Mouse (Mus musculus) ES-Bruce4 (cell line): ENCODE data around the gene Gpank1. TPM values are rescaled to one million over a fixed set of nuclear protein-coding genes. Genes with fewer than 3 reads are reported as not detected.

Experiments
- H3K27ac ChIP-seq: 2 replicates; pipeline ENCODE4 v1.5.1; 2012; ENCODE audit warnings: low read length, inconsistent platforms; ENCODE audit not compliant: insufficient read depth
- H3K27me3 ChIP-seq: 2 replicates; pipeline ENCODE4 v1.6.1; 2012; ENCODE audit warnings: mild to moderate bottlenecking, low read length, inconsistent platforms; ENCODE audit not compliant: control insufficient read depth, poor library complexity, insufficient read depth, severe bottlenecking
- H3K36me3 ChIP-seq: 2 replicates; pipeline ENCODE4 v1.6.1; 2012; ENCODE audit warnings: inconsistent platforms, mild to moderate bottlenecking, low read length, moderate library complexity; ENCODE audit not compliant: control insufficient read depth, poor library complexity, insufficient read depth, severe bottlenecking
- H3K4me1 ChIP-seq: one replicate; pipeline ENCODE4 v1.8.1; 2011; ENCODE audit warnings: low read length; ENCODE audit not compliant: control insufficient read depth, insufficient read depth
- H3K4me3 ChIP-seq: 2 replicates; pipeline ENCODE4 v1.5.1; 2011; ENCODE audit warnings: low read depth, mild to moderate bottlenecking, low read length
- H3K9ac ChIP-seq: 2 replicates; pipeline ENCODE4 v1.6.1; 2012; ENCODE audit warnings: low read depth, mild to moderate bottlenecking, inconsistent platforms; ENCODE audit not compliant: poor library complexity, severe bottlenecking
- H3K9me3 ChIP-seq: replicated peaks from 2 replicates; pipeline ENCODE4 v1.6.1; 2012; ENCODE audit warnings: mild to moderate bottlenecking, low read length, inconsistent platforms; ENCODE audit not compliant: control insufficient read depth, poor library complexity, insufficient read depth, severe bottlenecking
- CTCF ChIP-seq: IDR thresholded peaks from one replicate; pipeline ENCODE4 v1.8.1; 2011; ENCODE audit warnings: low read depth, low read length
- EP300 ChIP-seq: IDR thresholded peaks from 2 replicates; pipeline ENCODE4 v1.6.1; 2011; ENCODE audit warnings: low read depth, low read length; ENCODE audit not compliant: insufficient read depth
- POLR2A ChIP-seq: IDR thresholded peaks from one replicate; pipeline ENCODE4 v1.8.1; 2011; ENCODE audit warnings: low read length; ENCODE audit not compliant: insufficient read depth
- polyA plus RNA-seq: library from polyadenylated mRNA; stranded (reverse); fragments of >200 nt; gene quantifications from 2 replicates; pipeline ENCODE4 v1.2.4, GENCODE M21; 2011; ENCODE audit warnings: low read depth; ENCODE audit not compliant: missing spikeins, insufficient read depth, insufficient read length

The Gpank1 gene
- polyA plus RNA-seq, 1 experiment, result 19.1 TPM

- no peaks in the 10 kb centered on the region for H3K36me3 ChIP-seq
- no peak overlapping the region for H3K9ac ChIP-seq
- H3K27me3 ChIP-seq, result no peaks in the 10 kb centered on the region
- no peak overlapping the region for H3K27ac ChIP-seq
- TF ChIP-seq POLR2A (no peak), CTCF (no peak), EP300 (no peak)
- no peak overlapping the region for H3K4me3 ChIP-seq
- H3K9me3 ChIP-seq, result no peaks in the 10 kb centered on the region
- H3K4me1 ChIP-seq, result no peaks in the 10 kb centered on the region
Measured at GRCm38 (mm10) chr17:35097164-35097655, 24.0 kb upstream of the Gpank1 start.

DNA sequence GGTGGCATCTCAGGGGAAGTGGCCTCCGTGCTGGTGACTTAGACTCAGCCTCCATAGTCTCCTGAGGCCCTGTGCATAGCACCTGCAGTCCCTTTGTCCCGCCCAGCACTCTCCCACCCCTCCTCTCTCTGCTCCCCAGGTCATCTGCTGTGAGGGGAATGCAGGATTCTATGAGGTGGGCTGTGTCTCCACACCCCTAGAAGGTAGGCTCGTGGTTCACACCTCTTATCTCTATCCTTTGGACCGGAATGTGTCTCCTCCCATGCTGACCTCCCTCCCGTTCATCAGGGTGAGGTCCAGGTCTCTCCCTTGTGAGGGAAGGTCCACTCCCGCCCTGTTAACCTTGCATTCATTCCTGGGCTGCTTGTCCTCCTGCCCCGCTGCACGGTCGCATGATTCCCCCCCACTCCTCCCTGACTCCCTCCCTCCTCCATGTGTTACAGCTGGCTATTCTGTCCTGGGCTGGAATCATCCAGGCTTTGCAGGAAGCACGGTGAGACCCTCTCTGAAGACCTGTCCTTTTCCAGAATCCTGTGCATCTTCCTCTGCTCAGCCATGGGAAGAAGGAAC, 21.0 kb upstream of the Gpank1 start:
- no peak overlapping the region for H3K9ac ChIP-seq
- H3K27ac ChIP-seq, result no peak overlapping the region
- no peaks in the 10 kb centered on the region for H3K36me3 ChIP-seq
- no peaks in the 10 kb centered on the region for H3K4me1 ChIP-seq
- no peak for TF ChIP-seq CTCF
- no peak for TF ChIP-seq EP300
- no peak for TF ChIP-seq POLR2A
- no peaks in the 10 kb centered on the region for H3K27me3 ChIP-seq
- no peaks in the 10 kb centered on the region for H3K9me3 ChIP-seq
- H3K4me3 ChIP-seq, result no peak overlapping the region

DNA sequence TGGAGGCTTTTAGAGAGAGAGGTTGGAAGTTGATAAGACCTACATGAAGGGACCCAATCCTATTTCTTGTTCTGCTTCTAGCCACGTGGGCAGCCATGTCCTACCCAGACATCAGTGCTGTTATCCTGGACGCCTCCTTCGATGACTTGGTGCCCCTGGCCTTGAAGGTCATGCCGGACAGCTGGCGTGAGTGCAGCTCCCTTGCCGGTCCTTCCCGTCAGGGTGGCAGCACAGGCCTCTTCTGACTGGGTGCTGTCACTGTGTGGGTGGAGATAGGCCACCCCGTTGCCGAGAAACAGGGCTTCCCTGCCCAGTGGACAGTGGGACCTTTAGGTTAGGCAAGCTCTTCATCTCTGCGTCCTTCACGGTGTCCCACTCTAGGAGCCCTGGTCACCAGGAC, 20.1 kb upstream of the Gpank1 start:
- Histone ChIP-seq H3K36me3 (no peaks in the 10 kb centered on the region), H3K27ac (no peak overlapping the region), H3K27me3 (no peaks in the 10 kb centered on the region), H3K4me3 (no peak overlapping the region), H3K4me1 (no peaks in the 10 kb centered on the region), H3K9ac (no peak overlapping the region), H3K9me3 (no peaks in the 10 kb centered on the region)
- TF ChIP-seq POLR2A (no peak), CTCF (no peak), EP300 (no peak)

GRCm38 (mm10) chr17:35102299-35102698, 19.0 kb upstream of the Gpank1 start:
- Histone ChIP-seq H3K4me1 (no peaks in the 10 kb centered on the region), H3K9ac (no peak overlapping the region), H3K36me3 (no peaks in the 10 kb centered on the region), H3K4me3 (no peak overlapping the region), H3K27ac (no peak overlapping the region), H3K9me3 (no peaks in the 10 kb centered on the region), H3K27me3 (no peaks in the 10 kb centered on the region)
- no peak for TF ChIP-seq POLR2A
- no peak for TF ChIP-seq CTCF

DNA sequence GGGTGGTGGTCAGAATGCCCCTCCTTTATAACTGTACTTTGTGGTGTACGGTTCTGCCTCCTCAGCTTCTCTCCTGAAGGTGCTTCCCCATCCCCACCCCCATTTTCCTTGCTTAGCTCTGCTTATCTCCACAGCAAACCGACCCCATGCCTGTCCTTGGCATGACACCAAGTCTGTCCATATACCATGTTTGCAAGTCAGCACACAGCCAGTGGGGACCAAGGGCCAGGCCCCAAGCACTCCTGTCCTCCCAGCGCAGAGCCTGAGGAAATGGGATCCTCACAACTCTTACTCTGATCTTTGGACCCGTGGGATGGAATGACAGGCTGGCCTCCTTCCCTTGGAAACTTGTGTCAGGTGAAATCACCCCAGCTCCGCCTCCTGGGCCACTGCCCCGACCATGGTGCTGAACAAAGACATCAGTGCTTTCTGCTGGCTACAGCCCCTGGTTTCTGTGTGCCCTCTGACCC, 18.0 kb upstream of the Gpank1 start:
- H3K9me3 ChIP-seq, result no peaks in the 10 kb centered on the region
- TF ChIP-seq POLR2A, result no peak
- TF ChIP-seq CTCF, result no peak
- no peak for TF ChIP-seq EP300
- H3K4me3 ChIP-seq, result no peak overlapping the region
- no peaks in the 10 kb centered on the region for H3K27me3 ChIP-seq
- no peaks in the 10 kb centered on the region for H3K36me3 ChIP-seq
- no peak overlapping the region for H3K27ac ChIP-seq
- H3K4me1 ChIP-seq, result no peaks in the 10 kb centered on the region
- H3K9ac ChIP-seq, result no peak overlapping the region

DNA sequence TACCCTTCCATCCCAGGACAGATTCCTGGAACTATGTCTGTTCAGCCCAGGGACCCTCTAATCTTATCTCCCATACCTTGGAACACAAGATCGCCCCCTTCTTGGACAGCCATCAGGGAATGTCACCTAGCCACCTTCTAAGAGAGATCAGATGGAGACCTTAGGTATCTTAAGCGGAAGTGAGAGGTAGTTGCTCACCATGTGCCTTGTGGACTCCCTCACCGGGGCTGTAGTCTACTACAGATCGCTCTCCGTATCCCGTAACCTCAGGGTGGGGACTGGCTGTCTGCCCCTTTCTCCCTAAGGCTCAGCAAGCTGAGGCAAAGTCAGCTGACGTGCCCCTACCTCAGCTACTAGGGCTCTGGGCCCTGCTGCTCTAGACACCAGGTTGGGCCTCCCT, 17.2 kb upstream of the Gpank1 start:
- H3K36me3 ChIP-seq, result no peaks in the 10 kb centered on the region
- H3K27ac ChIP-seq, result no peak overlapping the region
- no peak overlapping the region for H3K4me3 ChIP-seq
- no peaks in the 10 kb centered on the region for H3K27me3 ChIP-seq
- H3K4me1 ChIP-seq, result no peaks in the 10 kb centered on the region
- TF ChIP-seq EP300, result no peak
- no peak for TF ChIP-seq POLR2A
- TF ChIP-seq CTCF, result no peak
- no peaks in the 10 kb centered on the region for H3K9me3 ChIP-seq
- no peak overlapping the region for H3K9ac ChIP-seq
